Mouse (Mus musculus) intestine, embryonic 16.5 days (tissue): ENCODE measurements around the gene Ugt1a10. TPM values are rescaled to one million over a fixed set of nuclear protein-coding genes. Genes with fewer than 3 reads are reported as not detected.

Experiments used
- ATAC-seq: fragments of 200-750 bp; cut with Nextera tagmentation; 2 replicates; pipeline ENCODE4 v1.8.0; 2017; ENCODE audit warnings: moderate TSS enrichment, moderate library complexity
- H3K27ac ChIP-seq: fragments of 300-500 bp; sonication (generic); 2 replicates; pipeline ENCODE4 v1.5.1; 2014; ENCODE audit warnings: mild to moderate bottlenecking, low read length
- H3K27me3 ChIP-seq: fragments of 300-500 bp; sonication (generic); replicated peaks from 2 replicates; pipeline ENCODE4 v1.6.1; 2014; ENCODE audit warnings: low read length, control low read depth, mixed read lengths; ENCODE audit not compliant: control insufficient read depth, insufficient read depth
- H3K36me3 ChIP-seq: fragments of 300-500 bp; sonication (generic); 2 replicates; pipeline ENCODE4 v1.6.1; 2014; ENCODE audit warnings: low read length, control low read depth; ENCODE audit not compliant: control insufficient read depth, insufficient read depth
- H3K4me1 ChIP-seq: fragments of 300-500 bp; sonication (generic); 2 replicates; pipeline ENCODE4 v1.6.1; 2014; ENCODE audit warnings: low read length, control low read depth, mixed read lengths; ENCODE audit not compliant: control insufficient read depth, insufficient read depth
- H3K4me2 ChIP-seq: fragments of 300-500 bp; sonication (generic); 2 replicates; pipeline ENCODE4 v1.6.1; 2014; ENCODE audit warnings: low read depth, low read length, control low read depth
- H3K4me3 ChIP-seq: fragments of 300-500 bp; sonication (generic); 2 replicates; pipeline ENCODE4 v1.5.1; 2014; ENCODE audit warnings: mild to moderate bottlenecking, low read length
- H3K9ac ChIP-seq: fragments of 300-500 bp; sonication (generic); 2 replicates; pipeline ENCODE4 v1.6.1; 2014; ENCODE audit warnings: low read depth, low read length
- H3K9me3 ChIP-seq: fragments of 300-500 bp; sonication (generic); 2 replicates; pipeline ENCODE4 v1.6.1; 2016; ENCODE audit warnings: low read length, control low read depth; ENCODE audit not compliant: control insufficient read depth
- WGBS: fragments of 180-500 bp; shearing (Covaris S2); extraction: QIAGEN DNeasy Blood & Tissue Kit; methylation state at CpG from one replicate; pipeline ENCODE4 v1.1.7; 2014; 5-methylcytosine and 5-hydroxymethylcytosine counted together
- polyA plus RNA-seq: library from polyadenylated mRNA; unstranded; fragments of >200 nt; fragmentation: Nextera tagmentation; extraction: Ambion mirVana; gene quantifications from 2 replicates; pipeline ENCODE4 v1.2.1, GENCODE M21; 2015

Ugt1a10 gene
- polyA plus RNA-seq, 1 experiment from 2014 or later, result not detected

- Histone ChIP-seq H3K4me3 (no peak overlapping the region), H3K27me3 (no peaks in the 10 kb centered on the region), H3K36me3 (no peaks in the 10 kb centered on the region), H3K4me1 (no peaks in the 10 kb centered on the region), H3K9me3 (no peaks in the 10 kb centered on the region), H3K27ac (no peak overlapping the region), H3K9ac (no peak overlapping the region), H3K4me2 (no peak overlapping the region)
- 92% methylated on average over 1 of the region's 1 CpGs for WGBS
- ATAC-seq, result no peak
Observed at GRCm38 (mm10) chr1:88195687-88196086, 140.5 kb downstream of the Ugt1a10 start.

- ATAC-seq, result no peak
- no peaks in the 10 kb centered on the region for H3K36me3 ChIP-seq
- H3K27ac ChIP-seq, result no peak overlapping the region
- H3K27me3 ChIP-seq, result no peaks in the 10 kb centered on the region
- H3K9ac ChIP-seq, result no peak overlapping the region
- H3K4me1 ChIP-seq, result no peaks in the 10 kb centered on the region
- no peak overlapping the region for H3K4me2 ChIP-seq
- no peak overlapping the region for H3K4me3 ChIP-seq
- WGBS, result 72% methylated on average over 3 of the region's 3 CpGs
- no peaks in the 10 kb centered on the region for H3K9me3 ChIP-seq
Observed at GRCm38 (mm10) chr1:88197443-88197842, 142.3 kb downstream of the Ugt1a10 start.

GRCm38 (mm10) chr1:88199996-88200395, 144.8 kb downstream of the Ugt1a10 start:
- WGBS, result 58% methylated on average over 2 of the region's 2 CpGs
- no peak for ATAC-seq
- Histone ChIP-seq H3K4me2 (no peak overlapping the region), H3K27me3 (no peaks in the 10 kb centered on the region), H3K4me3 (no peak overlapping the region), H3K9ac (no peak overlapping the region), H3K36me3 (no peaks in the 10 kb centered on the region), H3K9me3 (peaks cover 3% of the 10 kb centered on the region; the same call in 1 of the 2 replicates), H3K27ac (no peak overlapping the region), H3K4me1 (no peaks in the 10 kb centered on the region)

- 68% methylated on average over 7 of the region's 7 CpGs for WGBS
- Histone ChIP-seq H3K9ac (no peak within 1 kb of the TSS), H3K4me1 (no peaks in the 10 kb centered on the region), H3K4me2 (no peak within 1 kb of the TSS), H3K36me3 (no peaks in the 10 kb centered on the region), H3K4me3 (no peak within 1 kb of the TSS), H3K9me3 (peaks cover 3% of the 10 kb centered on the region; the same call in 1 of the 2 replicates), H3K27me3 (no peaks in the 10 kb centered on the region), H3K27ac (no peak within 1 kb of the TSS)
- ATAC-seq, result no peak
Observed at GRCm38 (mm10) chr1:88200456-88200855, 145.3 kb downstream of the Ugt1a10 start, which contains the start of gene Ugt1a2. Gene Ugt1a2 (plus strand): TSS chr1:88200601.

- WGBS, result 7% methylated on average over 62 of the region's 62 CpGs
- peak within 1 kb of the TSS; percentile 58; the same call in 1 of the 2 replicates for H3K27ac ChIP-seq
- H3K27me3 ChIP-seq, result no peaks in the 10 kb centered on the region
- peaks cover 3% of the 10 kb centered on the region; the same call in 1 of the 2 replicates for H3K9me3 ChIP-seq
- H3K4me3 ChIP-seq, result peak within 1 kb of the TSS; percentile 59
- H3K4me2 ChIP-seq, result peak within 1 kb of the TSS; percentile 93
- H3K4me1 ChIP-seq, result no peaks in the 10 kb centered on the region
- H3K9ac ChIP-seq, result peak within 1 kb of the TSS; percentile 83
- peak; percentile 92 for ATAC-seq
- no peaks in the 10 kb centered on the region for H3K36me3 ChIP-seq
Observed at GRCm38 (mm10) chr1:88205294-88205922, 150.2 kb downstream of the Ugt1a10 start, which contains the start of gene Dnajb3. Gene Dnajb3 (minus strand): TSS chr1:88205782.

- H3K27ac ChIP-seq, result peak overlapping the region; percentile 50; the same call in 1 of the 2 replicates
- H3K4me3 ChIP-seq, result no peak overlapping the region
- WGBS, result 67% methylated on average over 2 of the region's 2 CpGs
- ATAC-seq, result peak; percentile 48
- H3K27me3 ChIP-seq, result no peaks in the 10 kb centered on the region
- H3K4me1 ChIP-seq, result no peaks in the 10 kb centered on the region
- H3K4me2 ChIP-seq, result no peak overlapping the region
- no peak overlapping the region for H3K9ac ChIP-seq
- peaks cover 8% of the 10 kb centered on the region for H3K9me3 ChIP-seq
- H3K36me3 ChIP-seq, result no peaks in the 10 kb centered on the region
Observed at GRCm38 (mm10) chr1:88206843-88207479, 151.8 kb downstream of the Ugt1a10 start.

GRCm38 (mm10) chr1:88211812-88212211, 156.6 kb downstream of the Ugt1a10 start, which contains the start of gene Ugt1a1:
Gene Ugt1a1 (plus strand): TSS chr1:88211959.
- H3K4me3 ChIP-seq, result no peak within 1 kb of the TSS
- no peak within 1 kb of the TSS for H3K9ac ChIP-seq
- H3K27me3 ChIP-seq, result no peaks in the 10 kb centered on the region
- H3K9me3 ChIP-seq, result peaks cover 40% of the 10 kb centered on the region
- H3K4me1 ChIP-seq, result no peaks in the 10 kb centered on the region
- H3K36me3 ChIP-seq, result no peaks in the 10 kb centered on the region
- no peak within 1 kb of the TSS; the same call in 1 of the 2 replicates for H3K4me2 ChIP-seq
- H3K27ac ChIP-seq, result no peak within 1 kb of the TSS
- 65% methylated on average over 8 of the region's 8 CpGs for WGBS
- peak; percentile 48 for ATAC-seq

GRCm38 (mm10) chr1:88212341-88213045, 157.3 kb downstream of the Ugt1a10 start:
- no peak overlapping the region for H3K27ac ChIP-seq
- no peak overlapping the region for H3K9ac ChIP-seq
- no peaks in the 10 kb centered on the region for H3K4me1 ChIP-seq
- H3K4me3 ChIP-seq, result no peak overlapping the region
- no peak; the same call in 1 of the 2 replicates for ATAC-seq
- no peaks in the 10 kb centered on the region for H3K36me3 ChIP-seq
- H3K9me3 ChIP-seq, result peaks cover 46% of the 10 kb centered on the region
- H3K4me2 ChIP-seq, result no peak overlapping the region; the same call in 1 of the 2 replicates
- H3K27me3 ChIP-seq, result no peaks in the 10 kb centered on the region
- WGBS, result 58% methylated on average over 8 of the region's 8 CpGs

- Histone ChIP-seq H3K27ac (no peak overlapping the region), H3K4me3 (no peak overlapping the region), H3K27me3 (no peaks in the 10 kb centered on the region), H3K36me3 (no peaks in the 10 kb centered on the region), H3K9me3 (peaks cover 48% of the 10 kb centered on the region), H3K9ac (no peak overlapping the region), H3K4me2 (no peak overlapping the region), H3K4me1 (no peaks in the 10 kb centered on the region)
- peak; percentile 14; the same call in 1 of the 2 replicates for ATAC-seq
- 83% methylated on average over 1 of the region's 1 CpGs for WGBS
Observed at GRCm38 (mm10) chr1:88213061-88213460, 157.9 kb downstream of the Ugt1a10 start.
